Comparison of ENCODE assay signal across 9 mouse cellular contexts in the genomic region with DNA sequence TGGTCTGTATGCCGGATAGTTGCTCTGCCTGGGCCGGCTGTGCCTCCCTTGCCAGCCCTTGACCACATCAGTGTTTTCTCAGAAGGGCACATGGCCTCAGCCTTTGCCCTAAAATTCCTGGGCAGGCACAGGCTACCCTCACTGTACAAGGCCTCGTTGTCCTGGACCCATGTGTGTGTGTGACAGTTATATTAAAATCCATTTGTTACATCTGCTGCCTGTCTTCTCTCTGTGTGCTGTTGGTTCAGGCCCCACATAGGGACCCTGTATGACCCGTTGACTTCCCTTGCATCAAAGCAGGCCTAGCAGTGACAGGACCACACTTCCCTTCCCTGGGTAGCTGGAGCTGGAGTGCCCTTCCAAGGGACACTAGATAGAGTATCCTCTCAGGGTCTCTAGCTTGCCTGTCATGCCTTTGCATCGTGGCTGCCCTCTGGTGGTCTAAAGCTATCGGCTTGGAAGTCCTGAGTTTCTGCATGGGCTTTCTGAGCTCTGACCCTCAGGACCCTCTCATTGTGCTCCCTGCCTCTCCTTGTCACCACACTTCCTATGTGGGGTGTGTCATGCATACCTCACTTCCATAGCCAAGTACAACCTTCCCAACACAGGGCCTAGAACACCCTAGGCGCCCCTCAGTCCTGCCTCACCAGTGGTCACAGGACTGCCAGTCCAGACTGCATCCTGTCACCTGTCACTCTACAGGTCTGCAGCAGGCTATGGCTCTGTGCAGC. TPM values are rescaled to one million over a fixed set of nuclear protein-coding genes. Genes with fewer than 3 reads are reported as not detected.
DNase-seq lines count a peak whose midpoint lies in the region; ATAC-seq lines count a peak whose summit lies in the region.
"Had no signal": no experiment of that assay in that cellular context is flagged by ENCODE, and none has a peak within 500 bp of the region (broad histone marks: within the 10 kb centered on the region; RNA-seq: fewer than 3 reads in every experiment).

No protein-coding gene starts in this region.

- H3K4me1 ChIP-seq in liver, embryonic 13.5 days (replicated peaks): peaks cover 2% of the 10 kb centered on the region; the same call in 1 of the 2 replicates
- H3K4me1 ChIP-seq in neural tube, embryonic 14.5 days (ENCODE audit: control insufficient read depth, insufficient read depth, low read length): no peaks in the 10 kb centered on the region

- H3K4me3 ChIP-seq in liver, embryonic 13.5 days (replicated peaks): no peak overlapping the region
- H3K4me3 ChIP-seq in neural tube, embryonic 14.5 days (ENCODE audit: low read depth, low read length): no peak overlapping the region

- ATAC-seq in liver, embryonic 13.5 days (ENCODE audit: low read depth): peak; percentile 27; the same call in 1 of the 2 replicates
- peak; percentile 28; the same call in 1 of the 2 replicates for ATAC-seq in neural tube, embryonic 14.5 days (ENCODE audit: low read depth)
- ATAC-seq in erythroid progenitor cell, adult 5-6 weeks (replicated peaks; ENCODE audit: low FRiP score, poor library complexity, severe bottlenecking): no peak

- H3K4me2 ChIP-seq in liver, embryonic 13.5 days: no peak overlapping the region
- H3K4me2 ChIP-seq in neural tube, embryonic 14.5 days (ENCODE audit: low read depth, low read length): no peak overlapping the region

- no peaks in the 10 kb centered on the region for H3K9me3 ChIP-seq in liver, embryonic 13.5 days (replicated peaks)
- H3K9me3 ChIP-seq in neural tube, embryonic 14.5 days (ENCODE audit: control insufficient read depth, low read length): no peaks in the 10 kb centered on the region

- DNase-seq in adrenal gland, postnatal 14 days: peak; percentile 66
- no peak for DNase-seq in adrenal gland, postnatal 4 days (ENCODE audit: low spot score in 2 of 2)
- DNase-seq in right cerebral cortex, adult 2 months (ENCODE audit: low spot score in 2 of 2): peak; percentile 31 to 36
- no peak for DNase-seq in right cerebral cortex, postnatal 36 days (ENCODE audit: low spot score in 2 of 2)
- peak; percentile 25 for DNase-seq in forelimb bud, embryonic 11.5 days (ENCODE audit: low read depth, low spot score)
- no peak for DNase-seq in liver, embryonic 13.5 days

- no peak overlapping the region for H3K27ac ChIP-seq in liver, embryonic 13.5 days
- H3K27ac ChIP-seq in neural tube, embryonic 14.5 days (ENCODE audit: low read depth, low read length): no peak overlapping the region

- whole genome bisulfite sequencing in liver, embryonic 13.5 days (ENCODE audit: insufficient replicate concordance): 47% methylated on average over 7 of the region's 7 CpGs
- 50% methylated on average over 7 of the region's 7 CpGs for WGBS in neural tube, embryonic 14.5 days

- no peaks in the 10 kb centered on the region for H3K27me3 ChIP-seq in liver, embryonic 13.5 days
- no peaks in the 10 kb centered on the region for H3K27me3 ChIP-seq in neural tube, embryonic 14.5 days (ENCODE audit: control insufficient read depth, insufficient read depth, low read length)

- H3K36me3 ChIP-seq in liver, embryonic 13.5 days: peaks cover 30% of the 10 kb centered on the region
- peaks cover 17% of the 10 kb centered on the region for H3K36me3 ChIP-seq in neural tube, embryonic 14.5 days (ENCODE audit: control insufficient read depth, insufficient read depth, low read length)

- H3K9ac ChIP-seq in liver, embryonic 13.5 days: no peak overlapping the region
- no peak overlapping the region for H3K9ac ChIP-seq in neural tube, embryonic 14.5 days (replicated peaks; ENCODE audit: low read depth, low read length)

RNA-seq across cellular contexts. Expression of a gene that starts 17.5 kb away (rescaled TPM):
- 68.1 and 79.4 TPM in 2 replicates for total RNA-seq in adrenal gland, postnatal 14 days (2021)
- total RNA-seq in adrenal gland, postnatal 4 days (2021): 10 to 100 TPM; 75.7 to 81.1 TPM
- 64.1 and 67.7 TPM in 2 replicates for polyA plus RNA-seq in liver, embryonic 13.5 days (2015; fragmentation: Nextera tagmentation; extraction: Ambion mirVana)
- polyA plus RNA-seq in neural tube, embryonic 14.5 days (2014; fragmentation: Nextera tagmentation; extraction: Ambion mirVana): 220 and 235 TPM in 2 replicates
- 52.8 and 56.6 TPM in 2 replicates for total RNA-seq in erythroid progenitor cell, adult 5-6 weeks (2015; ENCODE audit: low replicate concordance)
- total RNA-seq in erythroid progenitor cell, adult 5-6 weeks (2017; ENCODE audit: low replicate concordance): 27.6 and 47.7 TPM in 2 replicates

RNA-seq across cellular contexts. Expression of a gene that starts 37.8 kb away (rescaled TPM):
- 51.9 and 60.3 TPM in 2 replicates for total RNA-seq in adrenal gland, postnatal 14 days (2021)
- 10 to 100 TPM; 67.3 to 72.7 TPM for total RNA-seq in adrenal gland, postnatal 4 days (2021)
- polyA plus RNA-seq in liver, embryonic 13.5 days (2015; fragmentation: Nextera tagmentation; extraction: Ambion mirVana): 38.8 and 43.4 TPM in 2 replicates
- polyA plus RNA-seq in neural tube, embryonic 14.5 days (2014; fragmentation: Nextera tagmentation; extraction: Ambion mirVana): 60.5 and 71.7 TPM in 2 replicates
- total RNA-seq in erythroid progenitor cell, adult 5-6 weeks (2015; ENCODE audit: low replicate concordance): 20.1 and 42.5 TPM in 2 replicates
- total RNA-seq in erythroid progenitor cell, adult 5-6 weeks (2017; ENCODE audit: low replicate concordance): 25.3 and 30.5 TPM in 2 replicates

RNA-seq across cellular contexts. Expression of a gene that starts 43.9 kb away (rescaled TPM):
- total RNA-seq in adrenal gland, postnatal 14 days (2021): not detected in 2 replicates
- not detected for total RNA-seq in adrenal gland, postnatal 4 days (2021)
- polyA plus RNA-seq in liver, embryonic 13.5 days (2015; fragmentation: Nextera tagmentation; extraction: Ambion mirVana): not detected in 2 replicates
- polyA plus RNA-seq in neural tube, embryonic 14.5 days (2014; fragmentation: Nextera tagmentation; extraction: Ambion mirVana): not detected in 2 replicates
- not detected in 2 replicates for total RNA-seq in erythroid progenitor cell, adult 5-6 weeks (2015; ENCODE audit: low replicate concordance)
- not detected in 2 replicates for total RNA-seq in erythroid progenitor cell, adult 5-6 weeks (2017; ENCODE audit: low replicate concordance)
- polyA plus RNA-seq: lung, embryonic 16.5 days had no signal

RNA-seq across cellular contexts. Expression of a gene that starts 44.7 kb away (rescaled TPM):
- not detected in 2 replicates for total RNA-seq in adrenal gland, postnatal 14 days (2021)
- total RNA-seq in adrenal gland, postnatal 4 days (2021): not detected
- polyA plus RNA-seq in liver, embryonic 13.5 days (2015; fragmentation: Nextera tagmentation; extraction: Ambion mirVana): not detected in 2 replicates
- polyA plus RNA-seq in neural tube, embryonic 14.5 days (2014; fragmentation: Nextera tagmentation; extraction: Ambion mirVana): not detected in 2 replicates
- not detected in 2 replicates for total RNA-seq in erythroid progenitor cell, adult 5-6 weeks (2015; ENCODE audit: low replicate concordance)
- total RNA-seq in erythroid progenitor cell, adult 5-6 weeks (2017; ENCODE audit: low replicate concordance): 0.77 TPM in 1 of 2 replicates, not detected in the other

RNA-seq across cellular contexts. Expression of a gene that starts 47.7 kb away (rescaled TPM):
- 16.0 and 16.8 TPM in 2 replicates for total RNA-seq in adrenal gland, postnatal 14 days (2021)
- 10 to 100 TPM; 30.9 to 31.2 TPM for total RNA-seq in adrenal gland, postnatal 4 days (2021)
- polyA plus RNA-seq in liver, embryonic 13.5 days (2015; fragmentation: Nextera tagmentation; extraction: Ambion mirVana): 8.9 and 11.2 TPM in 2 replicates
- polyA plus RNA-seq in neural tube, embryonic 14.5 days (2014; fragmentation: Nextera tagmentation; extraction: Ambion mirVana): 12.3 and 13.8 TPM in 2 replicates
- 32.8 and 36.5 TPM in 2 replicates for total RNA-seq in erythroid progenitor cell, adult 5-6 weeks (2015; ENCODE audit: low replicate concordance)
- total RNA-seq in erythroid progenitor cell, adult 5-6 weeks (2017; ENCODE audit: low replicate concordance): 19.9 and 23.5 TPM in 2 replicates

Comparison
In these comparisons a context has a peak if more than half of its experiments do, and no peak if none do; other contexts are left out.
1. DNase-seq: peak in adrenal gland, postnatal 14 days (single experiment), right cerebral cortex, adult 2 months (2 of 2) and forelimb bud, embryonic 11.5 days (single experiment); none in adrenal gland, postnatal 4 days (0 of 2), right cerebral cortex, postnatal 36 days (0 of 2) and liver, embryonic 13.5 days (single experiment).